Mouse (Mus musculus) embryonic fibroblast, embryonic 13.5 days (primary cell): ENCODE measurements around the gene Auts2.

ENCODE experiments used
- CTCF ChIP-seq: IDR thresholded peaks from 2 replicates; pipeline ENCODE4 v1.5.1; 2011; ENCODE audit warnings: mild to moderate bottlenecking, control low read depth, low read length, moderate library complexity, borderline replicate concordance; ENCODE audit not compliant: insufficient read depth
- POLR2A ChIP-seq: IDR thresholded peaks from 2 replicates; pipeline ENCODE4 v1.6.1; 2011; ENCODE audit warnings: low read depth, mild to moderate bottlenecking, control low read depth, low read length, moderate library complexity

DNA sequence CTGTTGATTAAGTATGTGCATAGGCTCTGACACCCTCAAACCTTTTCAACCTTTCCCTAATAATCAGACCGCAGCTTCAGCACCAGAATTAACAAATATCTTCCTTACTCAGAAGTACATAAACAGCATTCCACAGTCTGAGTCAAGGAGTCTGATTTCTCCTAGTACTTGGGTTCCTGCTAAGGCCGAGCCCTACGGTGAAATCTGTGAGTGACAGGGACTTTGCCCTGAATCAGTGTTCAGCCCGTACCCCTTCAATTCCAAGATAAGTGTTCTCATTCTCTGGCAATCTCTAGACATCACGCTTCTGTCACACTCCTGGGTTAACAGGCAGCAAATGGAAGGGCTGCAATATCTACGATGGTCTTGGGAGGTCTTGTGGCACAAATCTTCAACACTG, 226.2 kb downstream of the Auts2 start:
- TF ChIP-seq CTCF (no peak), POLR2A (no peak)
